Mouse (Mus musculus): ENCODE measurements at regions not wholly inside any gene's neighbourhood (a gene's known extent, or its start where the extent isn't known, plus 50 kb on each side); places are given as distances from the start of the nearest gene placed in this dataset.

GRCm38 (mm10) chr8:89983859-89984258 lies 364.3 kb downstream of the Tox3 start:
- TF ChIP-seq CTCF (IDR thresholded peaks at IDR 0.05; ENCODE audit: low read depth, low read length) (no peak), POLR2A (IDR thresholded peaks at IDR 0.05; ENCODE audit: borderline replicate concordance, low read depth, low read length) (no peak)
